Mouse (Mus musculus) embryonic fibroblast, embryonic 13.5 days (primary cell): ENCODE data around the gene Agrp.

Experiments used
- CTCF ChIP-seq: IDR thresholded peaks from 2 replicates; pipeline ENCODE4 v1.5.1; 2011; ENCODE audit warnings: mild to moderate bottlenecking, control low read depth, low read length, moderate library complexity, borderline replicate concordance; ENCODE audit not compliant: insufficient read depth
- POLR2A ChIP-seq: IDR thresholded peaks from 2 replicates; pipeline ENCODE4 v1.6.1; 2011; ENCODE audit warnings: low read depth, mild to moderate bottlenecking, control low read depth, low read length, moderate library complexity

GRCm38 (mm10) chr8:105629337-105629736 lies 7.9 kb downstream of the Agrp start:
- TF ChIP-seq CTCF (no peak), POLR2A (no peak)
